Mouse (Mus musculus) T-helper 17 cell (primary cell): ENCODE data around the gene Nol12.

Experiments
- in situ Hi-C, 2 experiments: fragments of 300-600 bp; cut with MboI, MseI; formaldehyde crosslinking; loops; 1 replicate in 1 of 2; 2 replicates in 1 of 2; pipeline ENCODE4 v1.15.1; 2025; ENCODE audit warnings: high pct_unique_total_duplicates in 2 of 2

Nol12 gene

GRCm38 (mm10) chr15:78915660-78916017 lies 19.1 kb upstream of the Nol12 start:
- in situ Hi-C loops: no loop called here

GRCm38 (mm10) chr15:78916052-78916826 lies 18.5 kb upstream of the Nol12 start:
- in situ Hi-C loops: no loop called here

- in situ Hi-C loops: no loop called here
These were observed 16.6 kb upstream of the Nol12 start for GRCm38 (mm10) chr15:78918126-78918525.

- in situ Hi-C loops: no loop called here
These were observed 14.8 kb upstream of the Nol12 start for GRCm38 (mm10) chr15:78919914-78920313.

- in situ Hi-C loops: no loop called here
These were observed 12.0 kb upstream of the Nol12 start for GRCm38 (mm10) chr15:78922700-78923099.

GRCm38 (mm10) chr15:78923585-78923984 lies 11.1 kb upstream of the Nol12 start:
- in situ Hi-C loops: no loop called here

- in situ Hi-C loops: loop anchor here in 1 of 2 experiments (25.0 kb wide), 1 partner anchor 963 kb away; the partner anchor contains the start of genes Eif3d and Foxred2
These were observed 9.6 kb upstream of the Nol12 start for GRCm38 (mm10) chr15:78925129-78925528.

- in situ Hi-C loops: loop anchor here in 1 of 2 experiments (25.0 kb wide), 1 partner anchor 964 kb away; the partner anchor contains the start of genes Eif3d and Foxred2
These were observed 8.5 kb upstream of the Nol12 start, which contains the start of gene Lgals1 for GRCm38 (mm10) chr15:78926021-78926919. Gene Lgals1, plus strand, starts transcription at chr15:78926725.

- in situ Hi-C loops: loop anchor here in 1 of 2 experiments (25.0 kb wide), 1 partner anchor 965 kb away; the partner anchor contains the start of genes Eif3d and Foxred2
These were observed 7.5 kb upstream of the Nol12 start for GRCm38 (mm10) chr15:78927021-78927787.

- in situ Hi-C loops: loop anchor here in 1 of 2 experiments (25.0 kb wide), 1 partner anchor 966 kb away; the partner anchor contains the start of genes Eif3d and Foxred2
These were observed 6.8 kb upstream of the Nol12 start for GRCm38 (mm10) chr15:78927788-78928457.

- in situ Hi-C loops: loop anchor here in 1 of 2 experiments (25.0 kb wide), 1 partner anchor 966 kb away; the partner anchor contains the start of genes Eif3d and Foxred2
These were observed 6.2 kb upstream of the Nol12 start for GRCm38 (mm10) chr15:78928539-78928938.

- in situ Hi-C loops: loop anchor here in 1 of 2 experiments (25.0 kb wide), 1 partner anchor 968 kb away; the partner anchor contains the start of genes Eif3d and Foxred2
These were observed 4.5 kb upstream of the Nol12 start for GRCm38 (mm10) chr15:78930192-78930706.

GRCm38 (mm10) chr15:78930801-78931426 lies 3.8 kb upstream of the Nol12 start:
- in situ Hi-C loops: loop anchor here in 1 of 2 experiments (25.0 kb wide), 1 partner anchor 969 kb away; the partner anchor contains the start of genes Eif3d and Foxred2

GRCm38 (mm10) chr15:78931577-78931976 lies 3.2 kb upstream of the Nol12 start:
- in situ Hi-C loops: loop anchor here in 1 of 2 experiments (25.0 kb wide), 1 partner anchor 969 kb away; the partner anchor contains the start of genes Eif3d and Foxred2

GRCm38 (mm10) chr15:78936403-78936802 lies 1.7 kb downstream of the Nol12 start:
- in situ Hi-C loops: loop anchor here in 1 of 2 experiments (25.0 kb wide), 1 partner anchor 974 kb away; the partner anchor contains the start of genes Eif3d and Foxred2

GRCm38 (mm10) chr15:78937311-78937710 lies 2.6 kb downstream of the Nol12 start:
- in situ Hi-C loops: loop anchor here in 1 of 2 experiments (25.0 kb wide), 1 partner anchor 975 kb away; the partner anchor contains the start of genes Eif3d and Foxred2

- in situ Hi-C loops: loop anchor here in 1 of 2 experiments (25.0 kb wide), 1 partner anchor 976 kb away; the partner anchor contains the start of genes Eif3d and Foxred2
These were observed 3.2 kb downstream of the Nol12 start for GRCm38 (mm10) chr15:78937963-78938362.

GRCm38 (mm10) chr15:78940325-78940724 lies 5.6 kb downstream of the Nol12 start:
- in situ Hi-C loops: loop anchor here in 1 of 2 experiments (25.0 kb wide), 1 partner anchor 978 kb away; the partner anchor contains the start of genes Eif3d and Foxred2

- in situ Hi-C loops: loop anchor here in 1 of 2 experiments (25.0 kb wide), 1 partner anchor 980 kb away; the partner anchor contains the start of genes Eif3d and Foxred2
These were observed 7.9 kb downstream of the Nol12 start for GRCm38 (mm10) chr15:78942663-78943062.
